Mouse (Mus musculus) MEL (cell line): ENCODE results near the gene Padi2. TPM values are rescaled to one million over a fixed set of nuclear protein-coding genes. Genes with fewer than 3 reads are reported as not detected.

Experiments
- DNase-seq: peaks from one replicate; pipeline ENCODE4 v3.0.0; 2011; ENCODE audit warnings: low read depth, low spot score
- H3K27ac ChIP-seq: 2 replicates; pipeline ENCODE4 v1.5.1; 2012; ENCODE audit warnings: low read depth, mild to moderate bottlenecking, control low read depth, low read length, moderate library complexity; ENCODE audit not compliant: control insufficient read depth
- H3K27me3 ChIP-seq, 2 experiments: fragments of 150-350 bp in 1 of 2; sonication (generic) in 1 of 2; 2 replicates each; pipeline ENCODE4 v1.6.1; 2012; ENCODE audit warnings: low read length in 2 of 2, mild to moderate bottlenecking in 2 of 2, improper control_type of control experiment in 1 of 2, moderate library complexity in 1 of 2; ENCODE audit not compliant: insufficient read depth in 2 of 2, control insufficient read depth in 1 of 2
- H3K36me3 ChIP-seq, 2 experiments: 2 replicates each; pipeline ENCODE4 v1.6.1; 2012 to 2014; ENCODE audit warnings: low read length in 2 of 2, improper control_type of control experiment in 1 of 2, inconsistent platforms in 1 of 2, mild to moderate bottlenecking in 1 of 2; ENCODE audit not compliant: insufficient read depth in 2 of 2, control insufficient read depth in 1 of 2
- H3K4me1 ChIP-seq, 2 experiments: fragments of 150-350 bp in 1 of 2; sonication (generic) in 1 of 2; 2 replicates each; pipeline ENCODE4 v1.6.1; 2012; ENCODE audit warnings: low read length in 2 of 2, improper control_type of control experiment in 1 of 2, mild to moderate bottlenecking in 1 of 2; ENCODE audit not compliant: insufficient read depth in 2 of 2, control insufficient read depth in 1 of 2
- H3K4me3 ChIP-seq, 2 experiments: fragments of 150-350 bp in 1 of 2; sonication (generic) in 1 of 2; 2 replicates each; pipeline ENCODE4 v1.5.1; 2012; ENCODE audit warnings: low read depth in 2 of 2, low read length in 2 of 2, mild to moderate bottlenecking in 2 of 2, moderate library complexity in 2 of 2, control low read depth in 1 of 2, improper control_type of control experiment in 1 of 2; ENCODE audit not compliant: control insufficient read depth in 1 of 2, insufficient read depth in 1 of 2
- H3K79me2 ChIP-seq: 2 replicates; pipeline ENCODE4 v1.6.1; 2012; ENCODE audit warnings: mild to moderate bottlenecking, low read length, moderate library complexity; ENCODE audit not compliant: control insufficient read depth, poor library complexity, insufficient read depth
- H3K9ac ChIP-seq: 2 replicates; pipeline ENCODE4 v1.6.1; 2012; ENCODE audit warnings: low read depth, mild to moderate bottlenecking, control low read depth, low read length, moderate library complexity; ENCODE audit not compliant: control insufficient read depth, poor library complexity, severe bottlenecking
- H3K9me3 ChIP-seq: fragments of 150-350 bp; sonication (generic); replicated peaks from 2 replicates; pipeline ENCODE4 v1.6.1; 2012; ENCODE audit warnings: mild to moderate bottlenecking, low read length, improper control_type of control experiment, moderate library complexity; ENCODE audit not compliant: insufficient read depth
- BHLHE40 ChIP-seq: IDR thresholded peaks from 2 replicates; pipeline ENCODE4 v1.6.1; 2012; ENCODE audit warnings: low read depth, mild to moderate bottlenecking, inconsistent platforms, low read length, improper control_type of control experiment, borderline replicate concordance
- ETS1 ChIP-seq: IDR thresholded peaks from 2 replicates; pipeline ENCODE4 v1.6.1; 2012; ENCODE audit warnings: low read depth, mild to moderate bottlenecking, inconsistent platforms, low read length, improper control_type of control experiment, moderate library complexity
- GABPA ChIP-seq: IDR thresholded peaks from 2 replicates; pipeline ENCODE4 v1.6.1; 2012; ENCODE audit warnings: low read depth, mild to moderate bottlenecking, inconsistent platforms, low read length, improper control_type of control experiment, moderate library complexity
- GATA1 ChIP-seq: IDR thresholded peaks from 2 replicates; pipeline ENCODE4 v1.6.1; 2011; ENCODE audit warnings: low read depth, low read length, improper control_type of control experiment
- HCFC1 ChIP-seq: IDR thresholded peaks from 2 replicates; pipeline ENCODE4 v1.6.1; 2012; ENCODE audit warnings: low read depth, mild to moderate bottlenecking, inconsistent platforms, low read length, improper control_type of control experiment, moderate library complexity
- MXI1 ChIP-seq: IDR thresholded peaks from 2 replicates; pipeline ENCODE4 v1.6.1; 2011; ENCODE audit warnings: mild to moderate bottlenecking, low read depth, low read length, improper control_type of control experiment
- MYB ChIP-seq: IDR thresholded peaks from 2 replicates; pipeline ENCODE4 v1.6.1; 2011; ENCODE audit warnings: mild to moderate bottlenecking, low read depth, low read length, improper control_type of control experiment
- NELFE ChIP-seq: IDR thresholded peaks from 2 replicates; pipeline ENCODE4 v1.6.1; 2011; ENCODE audit warnings: low read depth, low read length, improper control_type of control experiment
- SIN3A ChIP-seq: IDR thresholded peaks from 2 replicates; pipeline ENCODE4 v1.6.1; 2012; ENCODE audit warnings: low read length, improper control_type of control experiment, inconsistent platforms
- TAL1 ChIP-seq: IDR thresholded peaks from 2 replicates; pipeline ENCODE4 v1.6.1; 2012; ENCODE audit warnings: mild to moderate bottlenecking, inconsistent platforms, low read length, moderate library complexity, mixed read lengths
- TCF12 ChIP-seq: IDR thresholded peaks from 2 replicates; pipeline ENCODE4 v1.6.1; 2014; ENCODE audit warnings: low read depth, mild to moderate bottlenecking, inconsistent platforms, low read length, improper control_type of control experiment, moderate library complexity
- USF1 ChIP-seq: IDR thresholded peaks from 2 replicates; pipeline ENCODE4 v1.6.1; 2014; ENCODE audit warnings: low read depth, mild to moderate bottlenecking, inconsistent platforms, low read length, improper control_type of control experiment, moderate library complexity
- USF2 ChIP-seq, 2 experiments: IDR thresholded peaks; 2 replicates each; pipeline ENCODE4 v1.6.1; 2011 to 2012; ENCODE audit warnings: improper control_type of control experiment in 2 of 2, low read length in 2 of 2, borderline replicate concordance in 1 of 2, inconsistent platforms in 1 of 2, low read depth in 1 of 2, mild to moderate bottlenecking in 1 of 2; ENCODE audit not compliant: insufficient read depth in 1 of 2
- ZKSCAN1 ChIP-seq: IDR thresholded peaks from 2 replicates; pipeline ENCODE4 v1.6.1; 2012; ENCODE audit warnings: low read depth, mild to moderate bottlenecking, inconsistent platforms, low read length, improper control_type of control experiment, moderate library complexity
- ZMIZ1 ChIP-seq: IDR thresholded peaks from 2 replicates; pipeline ENCODE4 v1.6.1; 2012; ENCODE audit warnings: low read depth, mild to moderate bottlenecking, inconsistent platforms, low read length, improper control_type of control experiment, moderate library complexity
- polyA plus RNA-seq, 2 experiments: library from polyadenylated mRNA; stranded (reverse) in 1 of 2; unstranded in 1 of 2; fragments of >175 nt in 1 of 2; fragments of >200 nt in 1 of 2; gene quantifications; 2 replicates each; pipeline versions ENCODE4 v1.2.1 to v1.2.4; 2012; ENCODE audit warnings: low replicate concordance in 2 of 2, low read depth in 1 of 2; ENCODE audit not compliant: insufficient read length in 2 of 2, insufficient read depth in 1 of 2, missing spikeins in 1 of 2
- total RNA-seq: library from RNA; depleted of rRNA; stranded (reverse); fragments of 300-350 nt; gene quantifications from 2 replicates; pipeline ENCODE4 v1.2.3, GENCODE M21; 2012

The Padi2 gene
- total and polyA plus RNA-seq, 3 experiments: 0.07 to 0.27 TPM; not detected in 1

DNA sequence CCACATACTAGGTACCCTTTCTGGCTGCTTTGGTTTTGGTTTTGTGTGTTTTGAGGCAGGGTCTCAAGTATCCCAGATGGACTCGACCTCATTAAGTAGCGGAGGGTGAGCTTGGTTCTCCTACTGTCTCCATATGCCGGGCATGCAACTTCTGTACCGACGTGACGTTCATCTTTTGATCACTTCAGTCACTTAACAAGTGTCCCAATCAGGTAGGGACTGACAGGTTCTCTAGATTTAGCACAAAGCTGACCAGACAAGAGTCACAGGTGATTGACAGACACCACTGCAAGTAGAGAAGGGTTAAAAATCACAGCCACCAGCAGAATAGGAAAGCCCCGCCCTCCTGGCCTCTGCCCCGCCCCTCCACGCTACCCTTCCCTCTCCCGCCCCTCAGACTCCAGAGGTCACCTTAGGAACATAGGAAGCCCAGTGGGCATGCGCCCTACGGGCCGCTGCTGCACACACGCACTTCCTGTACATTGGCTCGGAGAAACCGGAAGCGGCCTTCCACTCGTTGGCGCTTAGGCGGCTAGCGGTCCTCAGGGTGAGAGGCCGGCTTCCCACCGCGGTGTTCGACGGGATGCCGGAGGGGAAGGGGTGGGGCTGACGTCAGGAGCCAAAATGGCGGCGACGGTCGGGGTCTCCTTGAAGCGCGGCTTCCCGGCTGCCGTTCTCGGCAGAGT, 54.8 kb downstream of the Padi2 start, which contains the start of gene Sdhb (continued):
- TF ChIP-seq ZKSCAN1: no peak
- no peak for TF ChIP-seq BHLHE40
- peak; percentile 74 for TF ChIP-seq TCF12
- peak; percentile 57; the same call in 1 of the 2 replicates for TF ChIP-seq ETS1
- no peak for TF ChIP-seq TAL1
- no peak for TF ChIP-seq USF1
- TF ChIP-seq GABPA: no peak; the same call in 1 of the 2 replicates
- peak; percentile 94 for TF ChIP-seq HCFC1
- no peak for TF ChIP-seq MYB

DNA sequence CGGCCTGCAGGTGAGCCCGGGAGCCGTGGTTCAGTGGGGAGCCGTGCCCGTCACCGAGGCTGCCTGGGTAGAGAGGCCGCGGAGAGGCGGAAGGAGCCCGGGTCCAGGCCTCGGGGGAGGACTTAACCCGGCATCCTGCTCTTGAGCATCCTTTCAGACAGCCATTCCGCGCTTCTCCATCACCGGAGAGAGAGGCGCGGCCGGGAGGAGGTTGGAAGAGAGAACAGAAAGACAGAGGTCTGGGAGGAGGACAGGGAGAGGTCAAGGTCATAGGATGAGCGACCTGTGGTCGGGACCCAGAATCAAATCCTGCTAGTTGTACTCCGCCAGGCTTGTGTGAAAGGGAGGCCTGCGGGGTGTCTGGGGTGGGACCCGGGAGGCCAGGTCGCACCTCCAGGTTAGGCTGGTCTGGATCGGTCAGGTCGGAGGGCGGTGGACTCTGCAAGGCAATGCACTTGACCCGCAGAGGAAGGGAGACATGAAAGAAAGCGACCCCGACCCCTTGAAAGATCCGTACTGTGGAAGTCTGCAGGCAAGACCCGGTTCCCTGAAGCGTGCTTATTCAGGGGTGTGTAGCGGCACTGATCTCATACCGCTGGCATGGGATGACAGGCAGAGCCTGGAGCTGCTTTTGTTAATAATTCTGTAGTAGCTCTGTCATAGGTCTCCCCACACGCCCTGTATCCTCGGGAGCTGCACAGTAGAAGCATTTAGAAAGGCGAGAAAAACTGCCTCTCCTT, 55.5 kb downstream of the Padi2 start:
- peaks cover 0 to 18% of the 10 kb centered on the region in 2 experiments; a peak in 2 of 4 replicates for H3K36me3 ChIP-seq
- DNase-seq: peak; percentile 49
- H3K9ac ChIP-seq: peak overlapping the region; percentile 91
- peak overlapping the region; percentile 40 for H3K27ac ChIP-seq
- H3K27me3 ChIP-seq: no peaks in the 10 kb centered on the region
- H3K79me2 ChIP-seq: peaks cover 19% of the 10 kb centered on the region
- H3K4me1 ChIP-seq: peaks cover 7 to 25% of the 10 kb centered on the region in 2 experiments
- H3K9me3 ChIP-seq: no peaks in the 10 kb centered on the region
- TF ChIP-seq TCF12 (no peak; the same call in 1 of the 2 replicates), NELFE (peak; percentile 28), HCFC1 (no peak), GATA1 (no peak), MXI1 (peak; percentile 31; the same call in 1 of the 2 replicates), SIN3A (peak; percentile 61), ZMIZ1 (0 out of 2 replicates have a peak, but pooled peaks have one; percentile 2), USF2 (IDR thresholded peaks at IDR 0.05; ENCODE audit: borderline replicate concordance in 1 of 2, insufficient read depth in 1 of 2, low read depth in 1 of 2, low read length in 2 of 2) (no peak)
- H3K4me3 ChIP-seq: peak overlapping the region; percentile 90
